Mouse (Mus musculus): Measurements from ENCODE around the gene Shf. TPM values are rescaled to one million over a fixed set of nuclear protein-coding genes. Genes with fewer than 3 reads are reported as not detected.
"Not testable (repeated sequence)": the region's sequence is repeated elsewhere in the genome, so short reads cannot be mapped to it uniquely, and the experiment has no call there.

Shf gene
- polyA plus RNA-seq (2014; fragmentation: Nextera tagmentation; extraction: Ambion mirVana) = 7.5 and 8.6 TPM in 2 replicates

- Histone ChIP-seq H3K27ac (replicated peaks; ENCODE audit: low read depth, low read length) (no peak within 1 kb of the TSS), H3K36me3 (replicated peaks; ENCODE audit: control insufficient read depth, insufficient read depth, low read depth, low read length) (no peaks in the 10 kb centered on the region), H3K4me2 (ENCODE audit: low read depth, low read length) (peak within 1 kb of the TSS; percentile 85), H3K4me1 (ENCODE audit: control insufficient read depth, insufficient read depth, low read length) (peaks cover 3% of the 10 kb centered on the region), H3K27me3 (ENCODE audit: control insufficient read depth, insufficient read depth, low read length) (no peaks in the 10 kb centered on the region), H3K4me3 (ENCODE audit: low read depth, low read length) (peak within 1 kb of the TSS; percentile 95), H3K9ac (replicated peaks; ENCODE audit: low read length) (peak within 1 kb of the TSS; percentile 90), H3K9me3 (replicated peaks; ENCODE audit: control insufficient read depth, low read length) (no peaks in the 10 kb centered on the region)
- ATAC-seq (replicated peaks; ENCODE audit: insufficient number of reproducible peaks, low FRiP score, low TSS enrichment, low read depth) (peak; percentile 92), DNase-seq (ENCODE audit: low spot score) (peak; percentile 90)
- WGBS = 1% methylated on average over 29 of the region's 54 CpGs
Measured at GRCm38 (mm10) chr2:122368995-122369739, at the start of gene Shf. Shf (minus strand) TSS chr2:122369162.

- WGBS = 81% methylated on average over 7 of the region's 7 CpGs
- no peak overlapping the region for H3K27ac ChIP-seq (replicated peaks; ENCODE audit: low read depth, low read length)
- no peak overlapping the region for H3K9ac ChIP-seq (replicated peaks; ENCODE audit: low read length)
- H3K27me3 ChIP-seq (ENCODE audit: control insufficient read depth, insufficient read depth, low read length) = no peaks in the 10 kb centered on the region
- H3K9me3 ChIP-seq (replicated peaks; ENCODE audit: control insufficient read depth, low read length) = no peaks in the 10 kb centered on the region
- H3K36me3 ChIP-seq (replicated peaks; ENCODE audit: control insufficient read depth, insufficient read depth, low read depth, low read length) = no peaks in the 10 kb centered on the region
- no peak overlapping the region for H3K4me2 ChIP-seq (ENCODE audit: low read depth, low read length)
- DNase-seq (ENCODE audit: low spot score) (no peak), ATAC-seq (replicated peaks; ENCODE audit: insufficient number of reproducible peaks, low FRiP score, low TSS enrichment, low read depth) (no peak)
- no peak overlapping the region for H3K4me3 ChIP-seq (ENCODE audit: low read depth, low read length)
- H3K4me1 ChIP-seq (ENCODE audit: control insufficient read depth, insufficient read depth, low read length) = no peaks in the 10 kb centered on the region
Measured at GRCm38 (mm10) chr2:122408928-122409327, 40.0 kb upstream of the Shf start.

DNA sequence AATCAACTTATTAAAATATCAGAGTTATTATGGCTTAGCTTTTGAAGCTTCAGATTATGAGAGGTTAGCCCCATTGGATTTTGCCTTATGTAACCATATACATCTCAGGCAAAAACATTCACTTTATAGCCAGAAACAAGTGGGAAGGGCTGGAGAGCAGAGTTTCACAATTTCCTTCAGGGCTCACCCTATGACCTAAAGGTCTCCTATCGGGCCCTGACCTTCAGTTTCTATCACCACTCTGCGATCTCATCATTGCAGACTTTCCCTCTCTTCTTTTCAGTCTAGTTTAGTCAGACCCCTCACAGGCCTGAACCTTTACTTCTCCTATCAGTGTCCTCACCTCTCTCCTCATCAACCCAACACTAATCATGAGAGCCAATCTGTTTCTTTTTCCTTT lies 38.6 kb upstream of the Shf start:
- Histone ChIP-seq H3K9ac (replicated peaks; ENCODE audit: low read length) (no peak overlapping the region), H3K4me3 (ENCODE audit: low read depth, low read length) (no peak overlapping the region), H3K4me1 (ENCODE audit: control insufficient read depth, insufficient read depth, low read length) (no peaks in the 10 kb centered on the region), H3K36me3 (replicated peaks; ENCODE audit: control insufficient read depth, insufficient read depth, low read depth, low read length) (no peaks in the 10 kb centered on the region), H3K27me3 (ENCODE audit: control insufficient read depth, insufficient read depth, low read length) (no peaks in the 10 kb centered on the region), H3K4me2 (ENCODE audit: low read depth, low read length) (no peak overlapping the region), H3K27ac (replicated peaks; ENCODE audit: low read depth, low read length) (no peak overlapping the region), H3K9me3 (replicated peaks; ENCODE audit: control insufficient read depth, low read length) (no peaks in the 10 kb centered on the region)
- no peak for DNase-seq (ENCODE audit: low spot score)
- WGBS = 83% methylated on average over 2 of the region's 2 CpGs
- ATAC-seq (replicated peaks; ENCODE audit: insufficient number of reproducible peaks, low FRiP score, low TSS enrichment, low read depth) = no peak

- H3K4me1 ChIP-seq (ENCODE audit: control insufficient read depth, insufficient read depth, low read length) = no peaks in the 10 kb centered on the region
- ATAC-seq (replicated peaks; ENCODE audit: insufficient number of reproducible peaks, low FRiP score, low TSS enrichment, low read depth) = no peak
- no peak overlapping the region for H3K4me3 ChIP-seq (ENCODE audit: low read depth, low read length)
- no peaks in the 10 kb centered on the region for H3K27me3 ChIP-seq (ENCODE audit: control insufficient read depth, insufficient read depth, low read length)
- H3K9me3 ChIP-seq (replicated peaks; ENCODE audit: control insufficient read depth, low read length) = no peaks in the 10 kb centered on the region
- WGBS = 86% methylated on average over 1 of the region's 1 CpGs
- no peak overlapping the region for H3K27ac ChIP-seq (replicated peaks; ENCODE audit: low read depth, low read length)
- no peaks in the 10 kb centered on the region for H3K36me3 ChIP-seq (replicated peaks; ENCODE audit: control insufficient read depth, insufficient read depth, low read depth, low read length)
- H3K9ac ChIP-seq (replicated peaks; ENCODE audit: low read length) = no peak overlapping the region
- no peak for DNase-seq (ENCODE audit: low spot score)
- H3K4me2 ChIP-seq (ENCODE audit: low read depth, low read length) = no peak overlapping the region
Measured at GRCm38 (mm10) chr2:122396150-122396549, 27.2 kb upstream of the Shf start.

DNA sequence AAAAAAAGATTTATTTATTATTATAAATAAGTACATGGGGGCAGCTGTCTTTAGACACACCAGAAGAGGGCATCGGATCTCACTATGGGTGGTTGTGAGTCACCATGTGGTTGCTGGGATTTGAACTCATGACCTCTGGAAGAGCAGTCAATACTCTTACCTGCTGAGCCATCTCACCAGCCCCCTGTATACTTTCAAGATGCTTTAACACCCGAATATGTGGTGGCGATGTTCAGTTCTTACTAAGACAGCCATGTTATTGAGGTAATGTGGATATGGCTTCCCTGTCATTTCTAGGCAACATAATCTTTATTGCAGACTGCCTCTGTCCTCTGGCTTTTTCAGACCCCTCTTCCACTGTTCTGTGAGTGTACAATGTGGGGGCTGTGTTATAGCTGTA lies 18.2 kb upstream of the Shf start:
- not testable (repeated sequence) for H3K4me3 ChIP-seq (ENCODE audit: low read depth, low read length); H3K27ac ChIP-seq (replicated peaks; ENCODE audit: low read depth, low read length); H3K9me3 ChIP-seq (replicated peaks; ENCODE audit: control insufficient read depth, low read length); H3K4me2 ChIP-seq (ENCODE audit: low read depth, low read length); H3K9ac ChIP-seq (replicated peaks; ENCODE audit: low read length); H3K36me3 ChIP-seq (replicated peaks; ENCODE audit: control insufficient read depth, insufficient read depth, low read depth, low read length); H3K4me1 ChIP-seq (ENCODE audit: control insufficient read depth, insufficient read depth, low read length); H3K27me3 ChIP-seq (ENCODE audit: control insufficient read depth, insufficient read depth, low read length); ATAC-seq (replicated peaks; ENCODE audit: insufficient number of reproducible peaks, low FRiP score, low TSS enrichment, low read depth); DNase-seq (ENCODE audit: low spot score)
- 91% methylated on average over 3 of the region's 3 CpGs for WGBS

- H3K9ac ChIP-seq (replicated peaks; ENCODE audit: low read length) = no peak overlapping the region
- no peak for DNase-seq (ENCODE audit: low spot score)
- ATAC-seq (replicated peaks; ENCODE audit: insufficient number of reproducible peaks, low FRiP score, low TSS enrichment, low read depth) = no peak
- WGBS = 37% methylated on average over 3 of the region's 3 CpGs
- H3K4me1 ChIP-seq (ENCODE audit: control insufficient read depth, insufficient read depth, low read length) = no peaks in the 10 kb centered on the region
- no peak overlapping the region for H3K27ac ChIP-seq (replicated peaks; ENCODE audit: low read depth, low read length)
- no peak overlapping the region for H3K4me3 ChIP-seq (ENCODE audit: low read depth, low read length)
- H3K36me3 ChIP-seq (replicated peaks; ENCODE audit: control insufficient read depth, insufficient read depth, low read depth, low read length) = no peaks in the 10 kb centered on the region
- H3K9me3 ChIP-seq (replicated peaks; ENCODE audit: control insufficient read depth, low read length) = no peaks in the 10 kb centered on the region
- H3K4me2 ChIP-seq (ENCODE audit: low read depth, low read length) = no peak overlapping the region
- no peaks in the 10 kb centered on the region for H3K27me3 ChIP-seq (ENCODE audit: control insufficient read depth, insufficient read depth, low read length)
Measured at GRCm38 (mm10) chr2:122385095-122385494, 16.1 kb upstream of the Shf start.

- Histone ChIP-seq H3K4me1 (ENCODE audit: control insufficient read depth, insufficient read depth, low read length) (no peaks in the 10 kb centered on the region), H3K9ac (replicated peaks; ENCODE audit: low read length) (no peak overlapping the region), H3K4me2 (ENCODE audit: low read depth, low read length) (no peak overlapping the region), H3K27ac (replicated peaks; ENCODE audit: low read depth, low read length) (no peak overlapping the region), H3K27me3 (ENCODE audit: control insufficient read depth, insufficient read depth, low read length) (no peaks in the 10 kb centered on the region), H3K9me3 (replicated peaks; ENCODE audit: control insufficient read depth, low read length) (no peaks in the 10 kb centered on the region), H3K4me3 (ENCODE audit: low read depth, low read length) (no peak overlapping the region), H3K36me3 (replicated peaks; ENCODE audit: control insufficient read depth, insufficient read depth, low read depth, low read length) (no peaks in the 10 kb centered on the region)
- DNase-seq (ENCODE audit: low spot score) (no peak), ATAC-seq (replicated peaks; ENCODE audit: insufficient number of reproducible peaks, low FRiP score, low TSS enrichment, low read depth) (no peak)
- WGBS = 74% methylated on average over 6 of the region's 6 CpGs
Measured at GRCm38 (mm10) chr2:122382121-122382520, 13.2 kb upstream of the Shf start.

- Histone ChIP-seq H3K27me3 (ENCODE audit: control insufficient read depth, insufficient read depth, low read length) (no peaks in the 10 kb centered on the region), H3K4me3 (ENCODE audit: low read depth, low read length) (no peak overlapping the region), H3K4me2 (ENCODE audit: low read depth, low read length) (no peak overlapping the region), H3K4me1 (ENCODE audit: control insufficient read depth, insufficient read depth, low read length) (no peaks in the 10 kb centered on the region), H3K36me3 (replicated peaks; ENCODE audit: control insufficient read depth, insufficient read depth, low read depth, low read length) (no peaks in the 10 kb centered on the region), H3K9ac (replicated peaks; ENCODE audit: low read length) (no peak overlapping the region), H3K9me3 (replicated peaks; ENCODE audit: control insufficient read depth, low read length) (no peaks in the 10 kb centered on the region), H3K27ac (replicated peaks; ENCODE audit: low read depth, low read length) (no peak overlapping the region)
- DNase-seq (ENCODE audit: low spot score) (no peak), ATAC-seq (replicated peaks; ENCODE audit: insufficient number of reproducible peaks, low FRiP score, low TSS enrichment, low read depth) (no peak)
- WGBS = 71% methylated on average over 16 of the region's 16 CpGs
Measured at GRCm38 (mm10) chr2:122381329-122382103, 12.6 kb upstream of the Shf start.
